Mouse (Mus musculus) MEL-GATA-1-ER (cell line): ENCODE data around the gene Mpl.

Experiments used
- DNase-seq: peaks from one replicate; pipeline ENCODE4 v3.0.0-alpha.2; 2012; ENCODE audit warnings: low read depth; ENCODE audit errors: extremely low read depth

Gene Mpl

DNA sequence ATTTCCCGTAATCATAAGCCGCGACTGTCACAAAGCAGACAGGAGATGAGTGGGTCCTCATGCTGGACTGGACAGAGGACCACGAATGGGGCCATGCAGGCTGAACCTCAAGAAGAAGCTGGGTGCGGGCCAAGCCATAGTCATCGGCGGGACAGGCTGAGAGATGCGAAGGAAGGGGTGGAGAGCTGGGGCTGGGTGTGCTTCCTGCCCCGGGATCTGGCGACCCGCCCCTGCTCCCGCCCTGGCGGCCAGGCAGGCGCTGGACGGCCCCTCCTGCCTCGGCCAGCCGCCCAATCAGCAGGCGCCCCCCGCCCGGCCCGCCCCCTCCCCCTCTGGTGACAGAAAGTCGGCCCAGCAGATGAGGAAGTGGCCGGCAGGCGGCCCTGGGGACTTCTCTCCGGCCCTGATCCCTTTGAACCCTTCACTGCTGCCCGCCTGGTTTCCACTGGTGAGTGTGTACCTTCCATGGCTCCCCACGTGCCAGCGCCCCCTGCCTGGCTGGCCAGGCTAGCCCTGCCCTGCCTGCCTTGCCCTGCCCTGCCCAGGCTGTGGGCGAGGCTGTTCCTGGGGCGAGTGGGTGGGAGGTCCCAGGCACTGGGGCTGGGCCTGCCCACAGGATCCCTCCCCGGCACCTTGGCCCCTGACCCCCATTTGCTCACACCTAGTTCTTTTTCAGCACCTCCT lies 29.4 kb downstream of the Mpl start, which contains the start of gene Elovl1:
TSS of gene Elovl1 (plus strand) at position 326 of the 684 bp plus-strand sequence.
- peak; percentile 71 for DNase-seq

DNA sequence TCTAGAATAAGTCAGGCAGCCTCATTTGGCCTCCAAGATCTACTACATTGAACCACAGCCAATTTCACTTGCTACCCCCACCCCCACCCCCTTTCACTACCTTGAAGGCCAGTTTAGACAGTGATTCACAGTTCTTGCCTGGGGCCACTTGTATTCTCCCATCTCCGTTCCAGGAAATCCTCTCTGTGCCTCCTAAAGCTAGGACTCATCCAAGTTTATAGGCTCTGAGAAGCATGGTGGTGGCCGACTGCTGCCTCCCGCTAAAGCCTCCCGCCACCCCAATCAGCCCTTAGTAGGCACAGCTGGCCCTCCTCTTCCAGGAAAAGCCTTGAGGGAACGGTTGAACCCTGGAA lies 29.9 kb downstream of the Mpl start:
- DNase-seq, result no peak

DNA sequence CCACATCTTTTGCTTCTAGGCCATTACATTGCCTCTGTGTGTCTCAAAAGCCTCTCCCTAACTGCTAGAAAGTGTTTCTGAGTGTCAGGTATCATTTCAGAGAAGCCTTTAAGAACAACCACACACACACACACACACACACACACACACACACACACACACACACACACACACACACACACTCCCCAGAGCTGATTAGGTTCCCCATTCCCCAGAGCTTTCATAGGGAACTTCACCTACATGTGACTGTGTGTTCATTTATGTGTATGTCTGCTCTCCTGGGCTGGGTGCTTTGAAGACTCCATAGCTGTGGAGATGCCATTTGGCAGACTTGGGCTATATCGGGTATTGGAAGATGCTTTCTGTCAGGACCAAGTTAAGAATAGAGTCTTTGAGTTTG lies 31.9 kb downstream of the Mpl start:
- DNase-seq, result peak; percentile 38

GRCm38 (mm10) chr4:118424541-118425160 lies 32.7 kb downstream of the Mpl start:
- peak; percentile 47 for DNase-seq

DNA sequence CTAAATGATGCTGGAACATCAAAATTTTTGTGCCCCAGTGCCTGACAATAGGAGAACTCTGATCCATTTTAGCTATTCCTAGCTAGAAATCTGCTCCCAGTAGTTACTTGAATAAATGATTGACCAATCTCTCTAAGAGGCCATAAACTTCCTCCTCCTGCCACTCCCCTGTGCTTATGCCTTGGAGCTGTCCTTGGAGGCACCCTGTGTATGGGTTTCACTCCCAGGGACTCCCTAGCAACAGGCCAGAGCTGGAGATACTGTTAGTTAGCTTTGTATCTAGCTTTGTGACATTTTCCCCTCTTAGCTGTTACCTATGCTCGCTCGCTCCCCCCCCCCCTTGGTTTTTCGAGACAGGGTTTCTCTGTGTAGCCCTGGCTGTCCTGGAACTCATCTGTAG lies 35.9 kb downstream of the Mpl start:
- no peak for DNase-seq

- no peak for DNase-seq
Measured at GRCm38 (mm10) chr4:118417112-118417797, 40.1 kb downstream of the Mpl start.

- DNase-seq, result no peak
Measured at GRCm38 (mm10) chr4:118416329-118416728, 41.0 kb downstream of the Mpl start.

- DNase-seq, result no peak
Measured at GRCm38 (mm10) chr4:118415779-118416178, 41.5 kb downstream of the Mpl start.

DNA sequence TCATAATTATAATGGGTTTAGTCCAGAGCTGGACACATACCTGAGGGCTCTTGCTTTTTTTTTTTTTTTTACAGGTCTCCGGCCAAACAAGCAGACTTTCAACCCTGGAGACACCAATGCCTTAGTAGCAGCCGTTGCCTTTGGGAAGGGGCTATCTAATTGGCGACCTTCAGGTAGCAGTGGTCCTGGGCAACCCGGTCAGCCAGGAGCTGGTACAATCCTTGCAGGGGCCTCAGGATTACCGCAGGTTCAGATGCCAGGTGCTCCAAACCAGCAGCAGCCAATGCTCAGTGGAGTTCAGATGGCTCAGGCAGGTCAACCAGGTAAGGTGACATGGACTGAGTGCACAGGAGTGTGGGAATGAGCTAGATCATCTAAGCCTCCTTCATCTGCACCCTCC lies 43.8 kb downstream of the Mpl start:
- DNase-seq, result no peak

- no peak for DNase-seq
Measured at GRCm38 (mm10) chr4:118410871-118411270, 46.4 kb downstream of the Mpl start.

DNA sequence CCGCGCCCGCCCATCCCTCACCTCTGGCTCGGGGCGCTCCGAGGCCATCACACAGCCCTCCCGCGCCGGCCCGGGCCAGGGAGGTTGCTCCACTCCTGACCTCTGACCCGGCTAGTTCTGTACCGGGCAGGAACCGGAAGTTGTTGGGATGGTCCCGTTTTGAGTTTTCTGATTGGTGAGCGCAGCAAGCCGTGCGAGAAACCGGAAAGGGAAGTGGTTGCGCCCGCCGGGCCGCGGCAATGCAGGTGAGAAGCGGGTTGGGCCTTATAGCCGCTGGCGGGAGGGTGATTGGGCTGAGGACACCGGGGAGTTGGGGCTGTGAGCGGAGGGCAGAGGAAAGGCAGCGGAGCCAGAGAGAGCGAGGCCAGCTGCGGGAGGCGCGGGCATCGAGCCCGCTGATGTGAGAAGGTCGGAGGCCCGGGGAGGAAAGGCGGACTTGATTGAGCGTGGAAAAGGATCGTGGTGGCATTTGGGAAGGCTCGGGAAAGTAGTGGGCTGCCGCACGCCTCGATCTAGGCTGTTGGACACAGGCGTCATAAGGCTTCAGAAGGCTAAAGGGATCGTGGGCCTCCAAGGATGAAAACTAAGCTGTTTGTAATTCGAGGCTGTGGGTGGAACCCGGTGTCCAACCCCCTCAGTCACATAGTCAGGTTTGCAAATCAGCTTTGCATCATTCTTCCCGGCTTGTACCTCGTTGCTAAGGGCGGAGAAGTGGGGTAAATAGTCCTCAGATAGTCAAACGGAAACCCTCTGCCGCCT lies 48.0 kb downstream of the Mpl start, which contains the start of the genes Szt2 and Med8:
TSS of gene Szt2 (minus strand) at position 132 of the 759 bp plus-strand sequence.
TSS of gene Med8 (plus strand) at position 196 of the 759 bp plus-strand sequence.
- DNase-seq, result peak; percentile 86

- DNase-seq, result no peak
Measured at GRCm38 (mm10) chr4:118402701-118403100, 54.6 kb downstream of the Mpl start.

- DNase-seq, result no peak
Measured at GRCm38 (mm10) chr4:118401918-118402317, 55.4 kb downstream of the Mpl start.

DNA sequence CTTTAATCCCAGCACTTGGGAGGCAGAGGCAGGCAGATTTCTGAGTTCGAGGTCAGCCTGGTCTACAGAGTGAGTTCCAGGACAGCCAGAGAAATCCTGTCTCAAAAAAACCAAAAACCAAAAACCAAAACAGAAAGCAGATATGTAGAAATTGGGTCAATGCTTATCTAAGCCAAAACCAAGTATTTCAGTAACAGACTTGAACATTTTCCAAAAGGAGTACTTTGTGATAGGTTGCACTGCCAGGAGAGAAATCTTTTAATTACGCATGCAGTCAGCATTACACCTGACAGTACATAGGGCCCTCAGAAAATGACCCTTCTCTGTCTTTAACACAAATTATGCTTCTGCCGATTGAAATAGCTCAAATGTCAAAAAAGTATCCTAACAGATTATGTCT lies 55.9 kb downstream of the Mpl start:
- DNase-seq, result no peak

DNA sequence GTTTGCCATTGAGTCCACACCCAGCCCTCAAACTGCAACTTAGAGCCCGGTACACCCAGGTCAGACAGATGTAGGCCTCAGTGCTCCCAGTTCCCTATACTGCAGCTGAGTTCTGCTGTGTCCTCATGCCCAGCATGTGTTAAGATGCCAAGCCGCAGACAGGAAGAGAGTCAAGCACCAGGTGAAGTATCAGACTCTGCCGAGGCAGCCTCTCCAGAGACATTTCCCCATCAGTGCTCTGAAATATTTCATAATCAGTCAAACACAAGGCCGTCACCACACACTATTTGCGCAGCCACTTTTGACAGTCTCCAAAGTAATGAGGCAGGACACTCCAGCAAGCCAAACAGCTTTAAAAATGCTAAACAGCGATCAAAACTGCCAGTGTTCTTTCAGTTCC lies 58.9 kb downstream of the Mpl start:
- no peak for DNase-seq

GRCm38 (mm10) chr4:118396433-118396832 lies 60.9 kb downstream of the Mpl start:
- DNase-seq, result no peak

DNA sequence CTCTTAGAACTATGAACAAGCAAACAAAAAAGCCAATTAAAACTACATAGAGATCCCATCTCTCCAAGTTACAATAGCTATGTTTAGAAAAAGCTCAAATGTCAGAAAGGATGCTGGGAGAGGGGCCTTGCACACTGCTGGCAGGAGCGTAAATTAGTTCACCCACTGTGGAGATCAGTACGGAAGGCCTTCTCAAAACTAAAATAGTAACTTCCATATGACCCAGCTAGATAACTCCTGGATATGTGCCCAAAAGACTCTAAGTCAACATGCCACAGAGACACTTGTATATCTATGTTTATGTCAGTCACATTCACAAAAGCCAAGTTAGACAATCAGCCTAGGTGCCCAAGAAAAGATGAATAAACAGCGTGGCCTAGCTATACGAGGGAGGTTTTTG lies 62.0 kb downstream of the Mpl start:
- DNase-seq, result peak; percentile 62

DNA sequence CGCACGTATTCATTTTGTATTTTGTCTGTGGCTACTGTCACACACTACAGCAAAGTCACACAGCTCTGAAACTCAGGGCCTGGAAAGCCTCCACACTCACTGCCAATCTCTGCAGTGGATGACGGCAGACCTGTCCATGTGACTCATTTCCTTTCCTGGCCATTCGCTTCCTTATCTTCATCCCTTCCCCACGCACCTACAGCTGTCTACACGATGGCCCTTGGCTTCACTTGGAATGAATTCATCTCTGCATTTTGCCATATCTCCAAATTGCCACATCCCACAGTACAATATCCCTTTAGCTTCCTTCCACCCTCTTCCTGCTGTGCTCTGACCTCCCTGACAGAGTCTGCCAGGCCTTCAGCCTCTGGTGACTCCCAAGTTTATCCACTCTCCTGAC lies 62.8 kb downstream of the Mpl start:
- DNase-seq, result no peak
